Mouse (Mus musculus) midbrain, embryonic 14.5 days (tissue): ENCODE data around the gene Fgfr2. TPM values are rescaled to one million over a fixed set of nuclear protein-coding genes. Genes with fewer than 3 reads are reported as not detected.

ENCODE experiments used
- ATAC-seq: fragments of 200-750 bp; cut with Nextera tagmentation; 2 replicates; pipeline ENCODE4 v1.8.0; 2017; ENCODE audit warnings: moderate number of reproducible peaks, moderate library complexity; ENCODE audit not compliant: low FRiP score, low TSS enrichment
- DNase-seq: peaks from one replicate; pipeline ENCODE4 v3.0.0-alpha.2; 2015
- H3K27ac ChIP-seq: fragments of 300-500 bp; sonication (generic); replicated peaks from 2 replicates; pipeline ENCODE4 v1.5.1; 2014; ENCODE audit warnings: mild to moderate bottlenecking, low read depth, low read length, moderate library complexity
- H3K27me3 ChIP-seq: fragments of 300-500 bp; sonication (generic); 2 replicates; pipeline ENCODE4 v1.6.1; 2014; ENCODE audit warnings: low read length, control low read depth, mixed read lengths; ENCODE audit not compliant: control insufficient read depth, insufficient read depth
- H3K36me3 ChIP-seq: fragments of 300-500 bp; sonication (generic); 2 replicates; pipeline ENCODE4 v1.6.1; 2014; ENCODE audit warnings: low read length, control low read depth; ENCODE audit not compliant: control insufficient read depth, insufficient read depth
- H3K4me1 ChIP-seq: fragments of 300-500 bp; sonication (generic); 2 replicates; pipeline ENCODE4 v1.6.1; 2014; ENCODE audit warnings: mild to moderate bottlenecking, antibody characterized with exemption, low read length, control low read depth; ENCODE audit not compliant: control insufficient read depth, insufficient read depth
- H3K4me2 ChIP-seq: fragments of 300-500 bp; sonication (generic); 2 replicates; pipeline ENCODE4 v1.6.1; 2014; ENCODE audit warnings: mild to moderate bottlenecking, low read length, moderate library complexity
- H3K4me3 ChIP-seq: fragments of 300-500 bp; sonication (generic); replicated peaks from 2 replicates; pipeline ENCODE4 v1.5.1; 2014; ENCODE audit warnings: low read depth, low read length
- H3K9ac ChIP-seq: fragments of 300-500 bp; sonication (generic); replicated peaks from 2 replicates; pipeline ENCODE4 v1.6.1; 2014; ENCODE audit warnings: mild to moderate bottlenecking, low read length, moderate library complexity
- H3K9me3 ChIP-seq: fragments of 300-500 bp; sonication (generic); 2 replicates; pipeline ENCODE4 v1.6.1; 2016; ENCODE audit warnings: low read length, control low read depth, mixed read lengths; ENCODE audit not compliant: control insufficient read depth
- WGBS: fragments of 180-500 bp; shearing (Covaris S2); extraction: QIAGEN DNeasy Blood & Tissue Kit; methylation state at CpG from one replicate; pipeline ENCODE4 v1.1.7; 2014; 5-methylcytosine and 5-hydroxymethylcytosine counted together
- polyA plus RNA-seq: library from polyadenylated mRNA; unstranded; fragments of >200 nt; fragmentation: Nextera tagmentation; extraction: Ambion mirVana; gene quantifications from 2 replicates; pipeline ENCODE4 v1.2.1, GENCODE M21; 2014

Gene Fgfr2
- polyA plus RNA-seq, 1 experiment from 2014 or later, result 28.1 TPM

DNA sequence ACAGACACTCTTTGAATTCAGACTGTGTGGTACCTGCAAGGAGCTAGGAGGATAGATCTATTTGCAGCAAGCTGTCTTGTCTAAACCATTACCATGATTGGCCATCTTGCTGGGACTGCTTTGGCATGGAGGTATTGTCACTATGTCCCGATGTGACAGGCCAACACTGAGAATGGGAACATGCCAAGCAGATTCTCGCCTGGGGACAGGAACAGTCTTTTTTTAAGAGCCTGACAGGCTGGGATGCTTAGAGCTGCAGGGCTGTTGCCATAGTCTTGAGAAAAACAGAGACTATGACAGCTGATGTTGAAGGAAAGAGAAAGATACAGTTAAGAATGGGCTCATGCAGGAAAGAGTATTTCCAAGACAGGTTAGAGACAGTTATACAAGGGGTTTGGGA, 711.4 kb downstream of the Fgfr2 start:
- Histone ChIP-seq H3K4me2 (no peak overlapping the region), H3K4me3 (no peak overlapping the region), H3K36me3 (no peaks in the 10 kb centered on the region), H3K9me3 (no peaks in the 10 kb centered on the region), H3K4me1 (no peaks in the 10 kb centered on the region), H3K27ac (no peak overlapping the region), H3K9ac (no peak overlapping the region), H3K27me3 (no peaks in the 10 kb centered on the region)
- WGBS, result 74% methylated on average over 2 of the region's 2 CpGs
- DNase-seq (no peak), ATAC-seq (no peak)

DNA sequence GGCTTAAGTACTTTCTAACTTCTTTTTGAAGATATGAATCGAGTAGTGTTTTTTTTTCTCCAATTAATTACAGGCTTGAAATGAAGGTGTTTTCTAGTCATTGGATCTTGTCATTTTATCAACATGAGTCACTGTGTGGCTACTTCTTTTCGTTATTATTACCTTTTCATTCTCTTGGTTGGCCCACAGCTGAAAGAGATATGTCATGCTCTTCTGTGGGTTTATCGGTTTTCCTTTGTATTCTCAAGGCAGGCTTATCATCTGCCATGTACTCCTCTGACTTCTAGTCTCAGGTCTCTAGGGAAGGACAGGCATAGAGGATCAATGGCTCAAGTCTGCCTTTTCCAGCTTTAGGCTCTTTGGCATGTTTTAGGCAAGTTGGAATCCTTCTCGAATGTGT, 712.2 kb downstream of the Fgfr2 start:
- WGBS, result 95% methylated on average over 4 of the region's 4 CpGs
- no peak for DNase-seq
- H3K27ac ChIP-seq, result no peak overlapping the region

DNA sequence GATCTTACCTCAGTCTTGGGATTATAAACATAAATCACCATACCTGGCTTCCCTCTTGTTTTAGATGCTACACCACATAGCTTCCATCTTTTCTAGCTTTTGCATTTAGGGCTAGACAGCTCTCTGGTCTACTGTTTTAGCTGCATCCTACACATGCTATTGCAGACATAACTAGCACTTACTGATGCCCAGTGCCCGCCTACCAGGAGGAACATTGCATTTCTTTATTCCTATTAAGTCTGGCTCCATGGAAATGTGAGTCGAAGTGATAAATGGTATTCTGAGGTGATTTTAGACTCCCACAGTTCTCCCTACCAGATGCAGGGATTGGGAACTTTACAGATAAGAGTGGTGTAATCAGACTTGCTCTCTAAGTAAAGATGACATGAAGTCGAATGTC, 713.3 kb downstream of the Fgfr2 start:
- ATAC-seq (no peak), DNase-seq (no peak)
- Histone ChIP-seq H3K4me2 (no peak overlapping the region), H3K27ac (no peak overlapping the region), H3K9ac (no peak overlapping the region), H3K27me3 (no peaks in the 10 kb centered on the region), H3K4me3 (no peak overlapping the region), H3K4me1 (0 out of 2 replicates have a peak, but pooled peaks cover 5% of the 10 kb centered on the region), H3K36me3 (no peaks in the 10 kb centered on the region), H3K9me3 (no peaks in the 10 kb centered on the region)
- 94% methylated on average over 3 of the region's 3 CpGs for WGBS

More for the DNA sequence above, 712.2 kb downstream of the Fgfr2 start:
- H3K4me3 ChIP-seq, result no peak overlapping the region
- no peak for ATAC-seq
- H3K9me3 ChIP-seq, result no peaks in the 10 kb centered on the region
- H3K4me1 ChIP-seq, result 0 out of 2 replicates have a peak, but pooled peaks cover 2% of the 10 kb centered on the region
- no peak overlapping the region for H3K4me2 ChIP-seq
- H3K36me3 ChIP-seq, result no peaks in the 10 kb centered on the region
- H3K9ac ChIP-seq, result no peak overlapping the region
- H3K27me3 ChIP-seq, result no peaks in the 10 kb centered on the region

DNA sequence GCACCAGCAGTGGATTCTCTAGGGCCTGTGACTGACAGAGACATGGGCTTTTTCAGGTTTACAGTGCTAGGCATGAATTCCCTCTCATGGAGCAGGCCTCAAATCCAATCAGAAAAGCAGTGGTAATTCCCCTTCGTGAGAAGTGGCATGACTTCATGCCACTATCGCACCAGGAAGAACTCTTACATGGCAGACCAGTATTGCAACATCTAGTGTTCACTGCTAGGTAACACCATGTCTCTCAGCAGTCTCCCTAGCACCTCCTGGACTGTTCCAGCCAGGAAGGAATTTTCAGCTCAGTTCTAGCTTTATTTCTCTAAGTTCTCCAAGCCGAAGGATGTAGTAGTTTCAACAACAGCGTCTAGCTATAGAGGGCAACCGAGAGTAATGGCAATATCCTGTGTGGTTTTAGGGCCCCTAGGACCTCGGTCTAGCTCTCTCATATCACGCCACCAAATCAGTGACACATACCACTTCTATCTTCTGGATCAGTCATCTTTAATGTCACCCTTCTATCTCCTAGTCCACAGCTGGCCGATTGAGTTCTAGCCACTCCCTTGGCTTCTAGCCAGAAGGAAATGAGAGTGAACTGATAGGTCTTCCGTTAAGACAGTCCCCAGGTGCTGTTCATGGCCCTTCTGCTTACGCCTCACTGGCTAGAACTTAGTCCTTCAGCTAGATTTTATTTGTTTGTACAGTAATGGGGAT, 720.6 kb downstream of the Fgfr2 start:
- Histone ChIP-seq H3K9me3 (no peaks in the 10 kb centered on the region), H3K27ac (no peak overlapping the region), H3K4me1 (peaks cover 20% of the 10 kb centered on the region; the same call in 1 of the 2 replicates), H3K4me3 (no peak overlapping the region), H3K27me3 (no peaks in the 10 kb centered on the region), H3K4me2 (no peak overlapping the region), H3K36me3 (no peaks in the 10 kb centered on the region), H3K9ac (no peak overlapping the region)
- no peak for ATAC-seq
- no peak for DNase-seq
- WGBS, result 89% methylated on average over 10 of the region's 10 CpGs

DNA sequence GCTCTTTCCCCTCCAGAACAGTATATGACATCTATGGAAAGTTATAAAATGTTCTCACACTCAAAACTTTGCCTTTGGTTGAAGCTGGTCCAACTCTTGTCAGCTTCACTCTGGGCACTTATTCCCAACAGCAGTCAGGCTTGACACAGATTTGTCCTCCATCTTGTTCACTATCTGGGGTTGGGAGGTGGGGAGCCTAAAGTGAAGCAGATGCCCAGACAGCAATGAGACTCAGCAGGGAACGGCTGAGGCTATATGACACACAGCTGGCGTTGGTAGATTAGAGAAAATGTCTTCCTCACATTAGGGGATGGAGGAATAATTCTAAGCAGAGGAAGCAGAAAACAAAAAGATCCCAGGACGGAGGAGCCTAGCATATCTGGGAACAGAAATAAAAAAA, 724.7 kb downstream of the Fgfr2 start:
- no peak for DNase-seq
- no peak overlapping the region for H3K4me2 ChIP-seq
- 64% methylated on average over 3 of the region's 3 CpGs for WGBS

DNA sequence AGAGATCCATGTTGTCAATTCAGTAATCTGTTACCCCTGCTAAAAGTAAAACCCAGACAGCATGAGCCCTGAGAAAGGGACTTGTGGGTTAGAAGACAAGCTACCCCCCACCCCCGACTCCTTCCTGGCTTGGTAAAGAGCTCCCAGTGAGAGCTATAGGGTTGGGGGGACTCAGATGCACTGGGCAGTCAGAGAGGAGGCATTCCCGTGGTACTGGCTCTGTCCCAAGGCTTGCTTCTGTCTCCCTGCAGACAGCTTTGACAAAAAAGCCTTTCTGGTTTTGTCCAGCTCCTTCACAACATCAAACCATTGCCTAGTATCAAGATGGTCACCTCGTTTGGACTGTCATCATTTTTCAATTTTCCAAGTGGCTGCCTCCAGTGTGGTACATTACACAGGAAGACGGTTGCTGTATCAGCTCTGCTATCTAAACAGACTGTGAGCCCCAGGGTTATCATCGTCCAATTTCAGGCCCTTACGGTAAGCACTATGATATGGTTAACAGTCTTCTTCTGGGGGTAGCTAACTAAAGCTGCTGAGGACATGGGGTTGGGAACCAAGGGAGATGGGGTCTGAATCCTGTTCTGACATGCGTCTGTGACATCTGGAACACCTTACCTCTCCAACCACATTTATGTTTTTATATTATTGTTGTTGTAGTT, 726.4 kb downstream of the Fgfr2 start:
- Histone ChIP-seq H3K36me3 (no peaks in the 10 kb centered on the region), H3K9me3 (no peaks in the 10 kb centered on the region), H3K9ac (no peak overlapping the region), H3K27ac (no peak overlapping the region), H3K4me2 (no peak overlapping the region), H3K4me1 (no peaks in the 10 kb centered on the region), H3K27me3 (no peaks in the 10 kb centered on the region), H3K4me3 (no peak overlapping the region)
- ATAC-seq, result no peak
- no peak for DNase-seq
- WGBS, result 80% methylated on average over 7 of the region's 7 CpGs

More for the DNA sequence above, 724.7 kb downstream of the Fgfr2 start:
- H3K4me1 ChIP-seq, result 0 out of 2 replicates have a peak, but pooled peaks cover 3% of the 10 kb centered on the region
- H3K9ac ChIP-seq, result no peak overlapping the region
- no peak for ATAC-seq
- no peak overlapping the region for H3K27ac ChIP-seq
- H3K4me3 ChIP-seq, result no peak overlapping the region
- no peaks in the 10 kb centered on the region for H3K36me3 ChIP-seq
- H3K9me3 ChIP-seq, result no peaks in the 10 kb centered on the region
- no peaks in the 10 kb centered on the region for H3K27me3 ChIP-seq

DNA sequence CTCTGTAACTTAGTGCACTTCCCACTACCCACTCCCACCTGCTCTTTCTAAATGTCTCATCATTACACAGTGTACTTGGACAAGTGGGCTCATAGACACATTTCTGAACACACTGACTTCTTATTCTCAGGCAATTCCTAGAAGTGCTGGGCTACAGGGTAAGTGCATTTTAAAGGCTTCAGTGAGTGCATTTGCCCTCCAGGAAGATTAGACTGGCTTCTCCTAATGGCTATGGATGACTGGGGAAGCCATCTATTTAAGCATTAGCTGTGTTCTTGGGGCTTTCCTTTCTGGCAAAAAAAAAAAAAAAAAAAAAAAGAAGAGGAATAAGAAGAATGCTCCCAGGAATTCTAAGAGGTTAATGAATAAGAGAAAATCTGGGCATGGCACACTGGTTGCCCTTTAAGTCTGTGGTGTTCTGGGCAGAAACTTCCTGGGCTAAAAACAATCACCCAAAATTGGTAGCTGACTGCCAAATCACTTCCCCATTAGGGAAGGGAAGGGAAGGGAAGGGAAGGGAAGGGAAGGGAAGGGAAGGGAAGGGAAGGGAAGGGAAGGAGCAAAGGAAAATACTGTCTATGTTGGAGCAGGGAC, 729.5 kb downstream of the Fgfr2 start:
- no peak overlapping the region for H3K4me2 ChIP-seq
- ATAC-seq (no peak), DNase-seq (no peak)
- no peak overlapping the region for H3K4me3 ChIP-seq
- H3K9me3 ChIP-seq, result no peaks in the 10 kb centered on the region
- no peaks in the 10 kb centered on the region for H3K4me1 ChIP-seq
- H3K36me3 ChIP-seq, result no peaks in the 10 kb centered on the region
- H3K27me3 ChIP-seq, result no peaks in the 10 kb centered on the region
- no peak overlapping the region for H3K27ac ChIP-seq
- H3K9ac ChIP-seq, result no peak overlapping the region

DNA sequence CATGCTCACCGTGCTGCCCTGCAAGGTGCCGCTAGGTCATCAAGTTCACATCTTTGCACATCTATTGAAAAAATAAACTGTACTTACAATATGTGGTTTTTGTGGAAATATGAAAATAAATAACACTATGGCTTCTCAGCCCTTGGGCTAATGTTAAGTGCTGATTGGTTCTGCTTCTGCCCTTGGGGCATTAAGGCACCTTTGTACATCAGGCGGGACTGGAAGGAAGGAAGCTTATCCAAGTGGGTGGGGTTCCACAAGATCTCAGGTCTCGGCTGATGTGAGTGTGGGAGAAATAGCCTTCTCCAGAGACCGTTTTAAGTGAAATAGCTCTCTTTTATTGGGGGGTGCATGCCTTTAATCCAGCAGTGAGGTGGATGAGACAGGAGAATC, 730.1 kb downstream of the Fgfr2 start:
- Histone ChIP-seq H3K27ac (no peak overlapping the region), H3K4me1 (no peaks in the 10 kb centered on the region), H3K9ac (no peak overlapping the region), H3K27me3 (no peaks in the 10 kb centered on the region), H3K36me3 (no peaks in the 10 kb centered on the region), H3K4me2 (no peak overlapping the region), H3K4me3 (no peak overlapping the region), H3K9me3 (no peaks in the 10 kb centered on the region)
- ATAC-seq, result no peak
- 86% methylated on average over 5 of the region's 5 CpGs for WGBS
- DNase-seq, result no peak
